Mouse (Mus musculus) testis, adult 2 months (tissue): ENCODE data around the gene Mmadhc.

ENCODE experiments used
- CTCF ChIP-seq: fragments of 200-500 bp; IDR thresholded peaks from 2 replicates; pipeline ENCODE4 v1.5.1; 2012; ENCODE audit warnings: low read depth, mild to moderate bottlenecking, inconsistent platforms, low read length, moderate library complexity; ENCODE audit not compliant: control insufficient read depth, insufficient read depth, insufficient replicate concordance
- POLR2A ChIP-seq: fragments of 200-500 bp; IDR thresholded peaks from 2 replicates; pipeline ENCODE4 v1.6.1; 2012; ENCODE audit warnings: low read depth, mild to moderate bottlenecking, inconsistent platforms, low read length, moderate library complexity; ENCODE audit not compliant: control insufficient read depth

GRCm38 (mm10) chr2:50293572-50293971, 3.0 kb downstream of the Mmadhc start:
- TF ChIP-seq CTCF (no peak), POLR2A (no peak)
